Comparison of ENCODE assay signal across 16 mouse cellular contexts in the genomic region with DNA sequence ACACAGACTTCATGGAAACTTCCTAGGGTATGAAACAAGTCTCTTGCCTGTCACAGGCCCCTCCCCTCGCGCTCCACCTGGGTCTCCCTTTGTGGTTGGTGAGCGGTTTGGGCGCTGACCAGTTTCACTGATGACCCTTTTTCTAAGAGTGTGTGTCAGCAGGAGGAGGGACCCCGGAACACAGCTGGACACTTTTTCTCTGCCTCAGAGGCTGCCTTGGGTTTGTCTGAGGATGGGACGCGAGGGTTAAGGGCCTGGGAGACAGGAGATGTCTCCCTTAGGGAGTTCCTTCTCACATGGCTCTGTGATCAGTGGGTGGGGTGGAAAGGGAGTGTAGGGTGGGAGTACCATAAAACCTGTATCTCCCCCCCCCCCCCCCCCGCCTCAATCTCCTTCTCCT.
DNase-seq lines count a peak whose midpoint lies in the region; ATAC-seq lines count a peak whose summit lies in the region.
"Had no signal": no experiment of that assay in that cellular context is flagged by ENCODE, and none has a peak within 500 bp of the region (broad histone marks: within the 10 kb centered on the region; RNA-seq: fewer than 3 reads in every experiment).

No protein-coding gene starts in this region.

- no peaks in the 10 kb centered on the region for H3K36me3 ChIP-seq in limb, embryonic 10.5 days
- H3K36me3 ChIP-seq in stomach, embryonic 15.5 days, result no peaks in the 10 kb centered on the region
- no peaks in the 10 kb centered on the region for H3K36me3 ChIP-seq in neural tube, embryonic 15.5 days
- H3K36me3 ChIP-seq: intestine, embryonic 15.5 days; midbrain, embryonic 15.5 days had no signal

- 0 out of 2 replicates have a peak, but pooled peaks cover 3% of the 10 kb centered on the region for H3K9me3 ChIP-seq in limb, embryonic 10.5 days (replicated peaks)
- H3K9me3 ChIP-seq in stomach, embryonic 15.5 days, result no peaks in the 10 kb centered on the region
- no peaks in the 10 kb centered on the region for H3K9me3 ChIP-seq in neural tube, embryonic 15.5 days (replicated peaks)
- H3K9me3 ChIP-seq: forebrain, embryonic 13.5 days; intestine, embryonic 15.5 days; midbrain, embryonic 15.5 days had no signal

- H3K4me2 ChIP-seq in stomach, embryonic 15.5 days, result no peak overlapping the region
- H3K4me2 ChIP-seq in neural tube, embryonic 15.5 days, result no peak overlapping the region
- H3K4me2 ChIP-seq: forebrain, embryonic 13.5 days; intestine, embryonic 15.5 days; midbrain, embryonic 15.5 days had no signal

- no peak overlapping the region for H3K4me3 ChIP-seq in limb, embryonic 10.5 days
- no peak overlapping the region for H3K4me3 ChIP-seq in stomach, embryonic 15.5 days (replicated peaks)
- no peak overlapping the region for H3K4me3 ChIP-seq in neural tube, embryonic 15.5 days (replicated peaks)
- H3K4me3 ChIP-seq: forebrain, embryonic 13.5 days; intestine, embryonic 15.5 days; midbrain, embryonic 15.5 days had no signal

- WGBS in limb, embryonic 10.5 days, result 65% methylated on average over 8 of the region's 8 CpGs
- 64% methylated on average over 8 of the region's 8 CpGs for WGBS in stomach, embryonic 15.5 days
- 73% methylated on average over 8 of the region's 8 CpGs for WGBS in neural tube, embryonic 15.5 days

- H3K9ac ChIP-seq in stomach, embryonic 15.5 days, result no peak overlapping the region
- no peak overlapping the region for H3K9ac ChIP-seq in neural tube, embryonic 15.5 days (replicated peaks)
- H3K9ac ChIP-seq: forebrain, embryonic 13.5 days; intestine, embryonic 15.5 days; liver, embryonic 14.5 days; midbrain, embryonic 15.5 days had no signal

- ATAC-seq in common myeloid progenitor, adult 5-6 weeks (replicated peaks; ENCODE audit: low read depth, poor library complexity, severe bottlenecking), result peak; percentile 14; the same call in 1 of the 2 replicates
- ATAC-seq in stomach, embryonic 15.5 days (ENCODE audit: insufficient read depth, low FRiP score, low read depth), result no peak
- ATAC-seq in neural tube, embryonic 15.5 days (ENCODE audit: low FRiP score), result no peak
- ATAC-seq: intestine, embryonic 15.5 days; lung, postnatal 0 days; midbrain, embryonic 15.5 days had no signal

- no peaks in the 10 kb centered on the region for H3K27me3 ChIP-seq in limb, embryonic 10.5 days (ENCODE audit: low read depth, poor library complexity, severe bottlenecking)
- no peaks in the 10 kb centered on the region for H3K27me3 ChIP-seq in stomach, embryonic 15.5 days (replicated peaks)
- no peaks in the 10 kb centered on the region for H3K27me3 ChIP-seq in neural tube, embryonic 15.5 days (replicated peaks)
- H3K27me3 ChIP-seq: forebrain, embryonic 13.5 days; intestine, embryonic 15.5 days; midbrain, embryonic 15.5 days had no signal

- DNase-seq in kidney, postnatal 10 days, result peak; percentile 34
- no peak for DNase-seq in kidney, postnatal 14 days
- DNase-seq in limb, embryonic 10.5 days (ENCODE audit: low spot score), result no peak
- DNase-seq in layer of hippocampus, postnatal 10 days (ENCODE audit: low spot score in 2 of 2), result no peak
- no peak for DNase-seq in urinary bladder, adult 18-20 months (ENCODE audit: low spot score in 2 of 2)
- DNase-seq: adrenal gland, postnatal 10 days; thymus, postnatal 25 days had no signal

- peaks cover 79% of the 10 kb centered on the region for H3K4me1 ChIP-seq in limb, embryonic 10.5 days
- peaks cover 50% of the 10 kb centered on the region for H3K4me1 ChIP-seq in stomach, embryonic 15.5 days
- H3K4me1 ChIP-seq in neural tube, embryonic 15.5 days, result peaks cover 28% of the 10 kb centered on the region

- peak overlapping the region; percentile 88 for H3K27ac ChIP-seq in limb, embryonic 10.5 days
- H3K27ac ChIP-seq in stomach, embryonic 15.5 days, result peak overlapping the region; percentile 1; the same call in 1 of the 2 replicates
- no peak overlapping the region for H3K27ac ChIP-seq in neural tube, embryonic 15.5 days (replicated peaks)
- H3K27ac ChIP-seq: forebrain, embryonic 13.5 days; kidney, postnatal 0 days; liver, embryonic 14.5 days; midbrain, embryonic 15.5 days had no signal
